Mouse (Mus musculus) MEL (cell line): ENCODE measurements around the gene Ifna4.

Source experiments
- CHD2 ChIP-seq: IDR thresholded peaks from 2 replicates; pipeline ENCODE4 v1.6.1; 2011; ENCODE audit warnings: low read length, improper control_type of control experiment
- CTCF ChIP-seq, 3 experiments: IDR thresholded peaks in 2 of 3; conservative IDR thresholded peaks in 1 of 3; 2 replicates each; pipeline ENCODE4 v1.5.1; 2011 to 2012; ENCODE audit warnings: low read length in 3 of 3, low read depth in 2 of 3, mild to moderate bottlenecking in 2 of 3, improper control_type of control experiment in 1 of 3, inconsistent platforms in 1 of 3, mixed read lengths in 1 of 3, moderate library complexity in 1 of 3; ENCODE audit not compliant: control insufficient read depth in 1 of 3, insufficient read depth in 1 of 3, poor library complexity in 1 of 3, severe bottlenecking in 1 of 3
- EP300 ChIP-seq, 2 experiments: IDR thresholded peaks; 2 replicates each; pipeline ENCODE4 v1.6.1; 2011; ENCODE audit warnings: improper control_type of control experiment in 2 of 2, low read length in 2 of 2, low read depth in 1 of 2, mild to moderate bottlenecking in 1 of 2
- GATA1 ChIP-seq: IDR thresholded peaks from 2 replicates; pipeline ENCODE4 v1.6.1; 2011; ENCODE audit warnings: low read depth, low read length, improper control_type of control experiment
- MXI1 ChIP-seq: IDR thresholded peaks from 2 replicates; pipeline ENCODE4 v1.6.1; 2011; ENCODE audit warnings: mild to moderate bottlenecking, low read depth, low read length, improper control_type of control experiment
- POLR2A ChIP-seq, 2 experiments: IDR thresholded peaks; 2 replicates each; pipeline ENCODE4 v1.6.1; 2011 to 2012; ENCODE audit warnings: low read length in 2 of 2, mild to moderate bottlenecking in 2 of 2, control low read depth in 1 of 2, improper control_type of control experiment in 1 of 2, low read depth in 1 of 2, moderate library complexity in 1 of 2; ENCODE audit not compliant: control insufficient read depth in 1 of 2, insufficient read depth in 1 of 2, poor library complexity in 1 of 2
- RAD21 ChIP-seq: IDR thresholded peaks from 2 replicates; pipeline ENCODE4 v1.6.1; 2011; ENCODE audit warnings: mild to moderate bottlenecking, low read depth, low read length, improper control_type of control experiment
- USF2 ChIP-seq, 2 experiments: IDR thresholded peaks; 2 replicates each; pipeline ENCODE4 v1.6.1; 2011 to 2012; ENCODE audit warnings: improper control_type of control experiment in 2 of 2, low read length in 2 of 2, borderline replicate concordance in 1 of 2, inconsistent platforms in 1 of 2, low read depth in 1 of 2, mild to moderate bottlenecking in 1 of 2; ENCODE audit not compliant: insufficient read depth in 1 of 2
- ZC3H11A ChIP-seq: IDR thresholded peaks from 2 replicates; pipeline ENCODE4 v1.6.1; 2012; ENCODE audit warnings: low read depth, mild to moderate bottlenecking, inconsistent platforms, low read length, improper control_type of control experiment
- ZNF384 ChIP-seq: IDR thresholded peaks from 2 replicates; pipeline ENCODE4 v1.6.1; 2012; ENCODE audit warnings: low read depth, mild to moderate bottlenecking, inconsistent platforms, low read length, improper control_type of control experiment

- no peak for TF ChIP-seq CHD2
- TF ChIP-seq POLR2A (IDR thresholded peaks at IDR 0.05; ENCODE audit: control insufficient read depth in 1 of 2, insufficient read depth in 1 of 2, low read depth in 1 of 2, low read length in 2 of 2, poor library complexity in 1 of 2) = no peak
- TF ChIP-seq RAD21 = no peak
- TF ChIP-seq GATA1 = no peak
- TF ChIP-seq ZNF384 = no peak
- TF ChIP-seq CTCF (IDR thresholded peaks at IDR 0.05 in 2 of 3, conservative IDR thresholded peaks at IDR 0.05 in 1 of 3; ENCODE audit: control insufficient read depth in 1 of 3, insufficient read depth in 1 of 3, low read depth in 2 of 3, low read length in 3 of 3, poor library complexity in 1 of 3, severe bottlenecking in 1 of 3) = peak in 2 of 3 experiments; percentile 52 to 55; a peak in 4 of 6 replicates
- no peak for TF ChIP-seq MXI1
- TF ChIP-seq USF2 (IDR thresholded peaks at IDR 0.05; ENCODE audit: borderline replicate concordance in 1 of 2, insufficient read depth in 1 of 2, low read depth in 1 of 2, low read length in 2 of 2) = no peak
- no peak for TF ChIP-seq EP300 (IDR thresholded peaks at IDR 0.05; ENCODE audit: low read depth in 1 of 2, low read length in 2 of 2)
- no peak for TF ChIP-seq ZC3H11A
These were observed 18.7 kb upstream of the Ifna4 start for GRCm38 (mm10) chr4:88822995-88823394.
